Mouse (Mus musculus) lung, embryonic 16.5 days (tissue): ENCODE data around the gene Eva1b. TPM values are rescaled to one million over a fixed set of nuclear protein-coding genes. Genes with fewer than 3 reads are reported as not detected.
"Not testable (repeated sequence)": the region's sequence is repeated elsewhere in the genome, so short reads cannot be mapped to it uniquely, and the experiment has no call there.

Experiments used
- ATAC-seq: fragments of 200-750 bp; cut with Nextera tagmentation; 2 replicates; pipeline ENCODE4 v1.8.0; 2017; ENCODE audit warnings: low read depth, mild to moderate bottlenecking, moderate library complexity
- H3K27ac ChIP-seq: fragments of 300-500 bp; sonication (generic); 2 replicates; pipeline ENCODE4 v1.5.1; 2014; ENCODE audit warnings: mild to moderate bottlenecking, control low read depth, low read length
- H3K27me3 ChIP-seq: fragments of 300-500 bp; sonication (generic); 2 replicates; pipeline ENCODE4 v1.6.1; 2014; ENCODE audit warnings: low read depth, low read length, mixed read lengths; ENCODE audit not compliant: control insufficient read depth, insufficient read depth
- H3K36me3 ChIP-seq: fragments of 300-500 bp; sonication (generic); 2 replicates; pipeline ENCODE4 v1.6.1; 2014; ENCODE audit warnings: low read length; ENCODE audit not compliant: control insufficient read depth, insufficient read depth
- H3K4me1 ChIP-seq: fragments of 300-500 bp; sonication (generic); replicated peaks from 2 replicates; pipeline ENCODE4 v1.6.1; 2014; ENCODE audit warnings: low read length, mixed read lengths; ENCODE audit not compliant: control insufficient read depth, insufficient read depth
- H3K4me2 ChIP-seq: fragments of 300-500 bp; sonication (generic); 2 replicates; pipeline ENCODE4 v1.6.1; 2014; ENCODE audit warnings: low read depth, low read length, control low read depth
- H3K4me3 ChIP-seq: fragments of 300-500 bp; sonication (generic); 2 replicates; pipeline ENCODE4 v1.5.1; 2014; ENCODE audit warnings: mild to moderate bottlenecking, low read length, control low read depth
- H3K9ac ChIP-seq: fragments of 300-500 bp; sonication (generic); 2 replicates; pipeline ENCODE4 v1.6.1; 2014; ENCODE audit warnings: low read length, control low read depth
- H3K9me3 ChIP-seq: fragments of 300-500 bp; sonication (generic); 2 replicates; pipeline ENCODE4 v1.6.1; 2016; ENCODE audit warnings: low read length; ENCODE audit not compliant: control insufficient read depth
- WGBS: fragments of 180-500 bp; shearing (Covaris S2); extraction: QIAGEN DNeasy Blood & Tissue Kit; methylation state at CpG from one replicate; pipeline ENCODE4 v1.1.7; 2014; 5-methylcytosine and 5-hydroxymethylcytosine counted together
- polyA plus RNA-seq: library from polyadenylated mRNA; unstranded; fragments of >200 nt; fragmentation: Nextera tagmentation; extraction: Ambion mirVana; gene quantifications from 2 replicates; pipeline ENCODE4 v1.2.1, GENCODE M21; 2015

The Eva1b gene
- polyA plus RNA-seq, 1 experiment from 2014 or later = 98.0 TPM

- ATAC-seq = no peak
- Histone ChIP-seq H3K36me3 (no peaks in the 10 kb centered on the region), H3K9ac (no peak overlapping the region), H3K4me2 (no peak overlapping the region), H3K27ac (peak overlapping the region; percentile 18; the same call in 1 of the 2 replicates), H3K27me3 (no peaks in the 10 kb centered on the region), H3K4me3 (no peak overlapping the region), H3K4me1 (peaks cover 29% of the 10 kb centered on the region), H3K9me3 (peaks cover 4% of the 10 kb centered on the region; the same call in 1 of the 2 replicates)
- WGBS = 63% methylated on average over 8 of the region's 8 CpGs
These were observed 11.9 kb downstream of the Eva1b start for GRCm38 (mm10) chr4:126159455-126159854.

GRCm38 (mm10) chr4:126160981-126161380, 13.4 kb downstream of the Eva1b start:
- ATAC-seq = no peak
- Histone ChIP-seq H3K27ac (no peak overlapping the region), H3K27me3 (no peaks in the 10 kb centered on the region), H3K9ac (no peak overlapping the region), H3K4me1 (peaks cover 18% of the 10 kb centered on the region), H3K4me3 (no peak overlapping the region), H3K4me2 (no peak overlapping the region), H3K9me3 (peaks cover 4% of the 10 kb centered on the region; the same call in 1 of the 2 replicates), H3K36me3 (peaks cover 7% of the 10 kb centered on the region)
- 91% methylated on average over 8 of the region's 8 CpGs for WGBS

GRCm38 (mm10) chr4:126161456-126161855, 13.9 kb downstream of the Eva1b start:
- Histone ChIP-seq H3K4me3 (no peak overlapping the region), H3K9ac (no peak overlapping the region), H3K4me1 (peaks cover 14% of the 10 kb centered on the region), H3K27ac (no peak overlapping the region), H3K27me3 (no peaks in the 10 kb centered on the region), H3K9me3 (peaks cover 4% of the 10 kb centered on the region; the same call in 1 of the 2 replicates), H3K36me3 (peaks cover 12% of the 10 kb centered on the region), H3K4me2 (no peak overlapping the region)
- no peak for ATAC-seq
- 86% methylated on average over 6 of the region's 6 CpGs for WGBS

GRCm38 (mm10) chr4:126161986-126162385, 14.4 kb downstream of the Eva1b start:
- peaks cover under 1% of the 10 kb centered on the region; the same call in 1 of the 2 replicates for H3K9me3 ChIP-seq
- H3K27me3 ChIP-seq = no peaks in the 10 kb centered on the region
- WGBS = 59% methylated on average over 9 of the region's 9 CpGs
- H3K4me3 ChIP-seq = peak overlapping the region; percentile 69
- peak overlapping the region; percentile 92 for H3K4me2 ChIP-seq
- peaks cover 17% of the 10 kb centered on the region for H3K36me3 ChIP-seq
- H3K4me1 ChIP-seq = peaks cover 11% of the 10 kb centered on the region
- ATAC-seq = peak; percentile 1; the same call in 1 of the 2 replicates
- H3K9ac ChIP-seq = peak overlapping the region; percentile 93
- H3K27ac ChIP-seq = peak overlapping the region; percentile 89

DNA sequence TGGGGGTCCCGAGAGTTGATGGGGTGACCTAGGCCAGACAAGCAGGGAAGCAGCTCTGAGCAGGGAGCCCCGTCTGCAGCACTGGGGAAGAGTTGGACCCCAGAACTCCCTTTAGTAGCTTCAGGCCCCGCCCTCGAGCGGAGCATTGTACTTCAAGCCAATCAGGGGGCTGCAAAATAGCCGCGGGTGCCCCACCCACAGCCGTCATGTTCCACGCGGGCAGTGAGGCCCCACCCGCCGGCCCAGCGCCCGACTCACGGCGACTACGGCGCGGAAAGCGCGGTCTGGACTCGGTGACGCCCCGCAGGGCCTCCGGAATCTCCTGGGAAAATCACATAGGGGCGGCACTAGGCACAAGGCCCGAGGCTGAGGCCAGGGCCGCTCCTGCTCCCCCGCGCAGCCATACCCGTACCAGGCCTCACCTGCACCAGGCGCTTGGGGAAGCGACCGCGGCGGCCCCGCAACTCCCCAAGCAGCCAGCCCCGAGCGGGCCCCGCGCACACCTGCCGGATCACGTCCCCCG, 15.1 kb downstream of the Eva1b start:
- H3K9me3 ChIP-seq = no peaks in the 10 kb centered on the region
- WGBS = under 1% methylated on average over 44 of the region's 44 CpGs
- peak; percentile 96 for ATAC-seq
- peak overlapping the region; percentile 93 for H3K9ac ChIP-seq
- peak overlapping the region; percentile 89 for H3K27ac ChIP-seq
- H3K27me3 ChIP-seq = no peaks in the 10 kb centered on the region
- peak overlapping the region; percentile 69 for H3K4me3 ChIP-seq
- H3K4me1 ChIP-seq = peaks cover 11% of the 10 kb centered on the region
- peaks cover 20% of the 10 kb centered on the region for H3K36me3 ChIP-seq
- peak overlapping the region; percentile 92 for H3K4me2 ChIP-seq

GRCm38 (mm10) chr4:126163067-126163659, 15.6 kb downstream of the Eva1b start, which contains the start of gene Sh3d21:
Gene Sh3d21, minus strand, starts transcription at chr4:126163491.
- WGBS = 13% methylated on average over 22 of the region's 22 CpGs
- Histone ChIP-seq H3K27ac (peak within 1 kb of the TSS; percentile 89), H3K4me1 (peaks cover 11% of the 10 kb centered on the region), H3K9me3 (no peaks in the 10 kb centered on the region), H3K36me3 (peaks cover 23% of the 10 kb centered on the region), H3K4me3 (peak within 1 kb of the TSS; percentile 69), H3K4me2 (peak within 1 kb of the TSS; percentile 92), H3K27me3 (no peaks in the 10 kb centered on the region), H3K9ac (peak within 1 kb of the TSS; percentile 93)
- peak; percentile 42 for ATAC-seq

DNA sequence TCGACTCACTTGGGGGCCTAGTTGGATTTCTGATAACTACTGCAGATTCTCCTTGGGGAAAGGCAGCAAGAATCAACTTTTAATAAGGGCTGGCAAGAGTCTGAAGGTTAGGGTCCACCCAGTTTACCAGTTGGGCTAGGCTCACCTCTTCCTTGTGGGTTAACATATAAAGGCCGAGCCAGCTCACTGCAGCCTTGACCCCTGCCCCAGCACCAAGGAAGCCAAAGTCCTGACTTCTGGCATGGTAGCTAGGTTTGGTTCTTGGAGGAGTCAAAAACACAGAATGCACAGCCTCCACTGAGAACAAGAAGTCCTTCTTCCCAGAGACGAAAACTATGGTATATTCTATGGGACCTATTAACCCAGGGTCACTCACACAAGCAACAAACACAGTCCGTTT, 16.1 kb downstream of the Eva1b start:
- Histone ChIP-seq H3K27me3 (no peaks in the 10 kb centered on the region), H3K4me1 (peaks cover 11% of the 10 kb centered on the region), H3K27ac (peak overlapping the region; percentile 89), H3K4me3 (no peak overlapping the region), H3K4me2 (no peak overlapping the region), H3K9ac (no peak overlapping the region), H3K36me3 (peaks cover 26% of the 10 kb centered on the region), H3K9me3 (no peaks in the 10 kb centered on the region)
- no peak for ATAC-seq
- WGBS = 48% methylated on average over 4 of the region's 4 CpGs

GRCm38 (mm10) chr4:126165092-126165491, 17.5 kb downstream of the Eva1b start:
- not testable (repeated sequence) for H3K27me3 ChIP-seq, ATAC-seq, H3K4me2 ChIP-seq, H3K9me3 ChIP-seq, H3K4me3 ChIP-seq, H3K9ac ChIP-seq, H3K27ac ChIP-seq
- H3K36me3 ChIP-seq = peaks cover 38% of the 10 kb centered on the region
- H3K4me1 ChIP-seq = peaks cover 11% of the 10 kb centered on the region
- WGBS = 62% methylated on average over 8 of the region's 10 CpGs

DNA sequence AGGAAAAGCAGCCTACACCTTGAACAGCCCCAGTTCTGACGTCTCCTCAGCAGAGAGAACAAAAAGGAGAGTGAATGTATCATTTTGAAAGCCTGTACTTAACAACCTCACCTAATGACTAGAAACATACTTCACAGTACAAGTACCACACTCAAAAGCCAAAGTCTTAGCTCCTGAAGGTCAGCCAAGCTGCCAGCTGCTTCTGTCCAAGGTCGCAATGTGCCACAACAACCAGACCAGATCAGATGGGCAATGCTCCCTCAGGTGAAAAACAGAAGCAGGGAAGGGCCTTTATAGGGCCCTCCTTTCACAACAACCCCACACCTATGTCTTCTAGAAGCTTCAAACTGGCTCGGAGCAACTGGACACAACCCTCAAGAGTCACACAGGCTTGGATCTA, 18.5 kb downstream of the Eva1b start:
- no peak overlapping the region for H3K4me3 ChIP-seq
- H3K9ac ChIP-seq = no peak overlapping the region
- no peaks in the 10 kb centered on the region for H3K27me3 ChIP-seq
- H3K4me1 ChIP-seq = peaks cover 11% of the 10 kb centered on the region
- H3K4me2 ChIP-seq = no peak overlapping the region
- H3K27ac ChIP-seq = no peak overlapping the region
- peaks cover 45% of the 10 kb centered on the region for H3K36me3 ChIP-seq
- no peaks in the 10 kb centered on the region for H3K9me3 ChIP-seq
- ATAC-seq = no peak
- 70% methylated on average over 3 of the region's 3 CpGs for WGBS
